Mouse (Mus musculus) bone marrow, adult 2 months (tissue): ENCODE data around the gene Mical3.
A peak's percentile ranks its signal among the peaks of the same experiment; 100 is the strongest.

Experiments used
- CTCF ChIP-seq: fragments of 200-500 bp; IDR thresholded peaks from 2 replicates; pipeline ENCODE4 v1.5.1; 2011; ENCODE audit warnings: low read length, control low read depth; ENCODE audit not compliant: control insufficient read depth, insufficient read depth
- POLR2A ChIP-seq: fragments of 200-500 bp; IDR thresholded peaks from 2 replicates; pipeline ENCODE4 v1.6.1; 2011; ENCODE audit warnings: low read depth, mild to moderate bottlenecking, control low read depth, low read length, borderline replicate concordance; ENCODE audit not compliant: control insufficient read depth

GRCm38 (mm10) chr6:121109998-121110603 lies 20.7 kb downstream of the Mical3 start:
- TF ChIP-seq POLR2A: peak; percentile 61; the same call in 1 of the 2 replicates
- TF ChIP-seq CTCF: no peak
